Mouse (Mus musculus): ENCODE results near the gene Asb17. TPM values are rescaled to one million over a fixed set of nuclear protein-coding genes. Genes with fewer than 3 reads are reported as not detected.
A peak's percentile ranks its signal among the peaks of the same experiment; 100 is the strongest.
"Not testable (repeated sequence)": the region's sequence is repeated elsewhere in the genome, so short reads cannot be mapped to it uniquely, and the experiment has no call there.

Asb17 gene
- polyA plus RNA-seq, 1 experiment: not detected

- no peak overlapping the region for H3K4me3 ChIP-seq (replicated peaks; ENCODE audit: insufficient read depth, low read depth, low read length)
- TF ChIP-seq CTCF (IDR thresholded peaks at IDR 0.05; ENCODE audit: borderline replicate concordance, insufficient read depth, low read depth, low read length) (no peak), POLR2A (IDR thresholded peaks at IDR 0.05; ENCODE audit: borderline replicate concordance, insufficient read depth, low read length) (no peak)
- DNase-seq: peak; percentile 26 to 36
- H3K4me1 ChIP-seq (ENCODE audit: control insufficient read depth, insufficient read depth, low read length): peaks cover 10% of the 10 kb centered on the region
- no peak overlapping the region for H3K27ac ChIP-seq (ENCODE audit: insufficient read depth, low read length)
- H3K27me3 ChIP-seq (ENCODE audit: control insufficient read depth, insufficient read depth, low read length): no peaks in the 10 kb centered on the region
- 43% methylated on average over 11 of the region's 11 CpGs for WGBS
Observed at GRCm38 (mm10) chr3:153823671-153824515, 20.1 kb upstream of the Asb17 start.

GRCm38 (mm10) chr3:153825197-153825596 is 18.8 kb upstream of the Asb17 start:
- TF ChIP-seq POLR2A (IDR thresholded peaks at IDR 0.05; ENCODE audit: borderline replicate concordance, insufficient read depth, low read length) (no peak), CTCF (IDR thresholded peaks at IDR 0.05; ENCODE audit: borderline replicate concordance, insufficient read depth, low read depth, low read length) (no peak)
- Histone ChIP-seq H3K27me3 (ENCODE audit: control insufficient read depth, insufficient read depth, low read length) (no peaks in the 10 kb centered on the region), H3K4me1 (ENCODE audit: control insufficient read depth, insufficient read depth, low read length) (peaks cover 10% of the 10 kb centered on the region), H3K4me3 (replicated peaks; ENCODE audit: insufficient read depth, low read depth, low read length) (no peak overlapping the region), H3K27ac (ENCODE audit: insufficient read depth, low read length) (no peak overlapping the region)
- WGBS: 97% methylated on average over 10 of the region's 10 CpGs
- no peak for DNase-seq

- no peak overlapping the region for H3K4me3 ChIP-seq (replicated peaks; ENCODE audit: insufficient read depth, low read depth, low read length)
- DNase-seq: no peak
- H3K27me3 ChIP-seq (ENCODE audit: control insufficient read depth, insufficient read depth, low read length): no peaks in the 10 kb centered on the region
- H3K4me1 ChIP-seq (ENCODE audit: control insufficient read depth, insufficient read depth, low read length): peaks cover 18% of the 10 kb centered on the region
- TF ChIP-seq CTCF (IDR thresholded peaks at IDR 0.05; ENCODE audit: borderline replicate concordance, insufficient read depth, low read depth, low read length) (no peak), POLR2A (IDR thresholded peaks at IDR 0.05; ENCODE audit: borderline replicate concordance, insufficient read depth, low read length) (no peak)
- H3K27ac ChIP-seq (ENCODE audit: insufficient read depth, low read length): no peak overlapping the region
- WGBS: 66% methylated on average over 6 of the region's 6 CpGs
Observed at GRCm38 (mm10) chr3:153826616-153827015, 17.4 kb upstream of the Asb17 start.

GRCm38 (mm10) chr3:153829788-153830187 is 14.2 kb upstream of the Asb17 start:
- DNase-seq: not testable (repeated sequence)
- WGBS: 98% methylated on average over 3 of the region's 3 CpGs

GRCm38 (mm10) chr3:153831014-153831872 is 12.8 kb upstream of the Asb17 start:
- DNase-seq: peak; percentile 87 to 90
- WGBS: 7% methylated on average over 11 of the region's 11 CpGs
- H3K27ac ChIP-seq (ENCODE audit: insufficient read depth, low read length): peak overlapping the region; percentile 84

More at GRCm38 (mm10) chr3:153829788-153830187, 14.2 kb upstream of the Asb17 start:
- H3K27ac ChIP-seq (ENCODE audit: insufficient read depth, low read length); H3K27me3 ChIP-seq (ENCODE audit: control insufficient read depth, insufficient read depth, low read length); H3K4me3 ChIP-seq (replicated peaks; ENCODE audit: insufficient read depth, low read depth, low read length): not testable (repeated sequence)
- H3K4me1 ChIP-seq (ENCODE audit: control insufficient read depth, insufficient read depth, low read length): peaks cover 18% of the 10 kb centered on the region

GRCm38 (mm10) chr3:153831873-153832653 is 11.9 kb upstream of the Asb17 start:
- 75% methylated on average over 4 of the region's 4 CpGs for WGBS
- TF ChIP-seq CTCF (IDR thresholded peaks at IDR 0.05; ENCODE audit: borderline replicate concordance, insufficient read depth, low read depth, low read length) (no peak), POLR2A (IDR thresholded peaks at IDR 0.05; ENCODE audit: borderline replicate concordance, insufficient read depth, low read length) (no peak)
- H3K4me3 ChIP-seq (replicated peaks; ENCODE audit: insufficient read depth, low read depth, low read length): no peak overlapping the region
- H3K27ac ChIP-seq (ENCODE audit: insufficient read depth, low read length): peak overlapping the region; percentile 84
- H3K4me1 ChIP-seq (ENCODE audit: control insufficient read depth, insufficient read depth, low read length): peaks cover 18% of the 10 kb centered on the region
- H3K27me3 ChIP-seq (ENCODE audit: control insufficient read depth, insufficient read depth, low read length): no peaks in the 10 kb centered on the region
- no peak for DNase-seq

More at GRCm38 (mm10) chr3:153831014-153831872, 12.8 kb upstream of the Asb17 start:
- Histone ChIP-seq H3K4me1 (ENCODE audit: control insufficient read depth, insufficient read depth, low read length) (peaks cover 18% of the 10 kb centered on the region), H3K4me3 (replicated peaks; ENCODE audit: insufficient read depth, low read depth, low read length) (no peak overlapping the region), H3K27me3 (ENCODE audit: control insufficient read depth, insufficient read depth, low read length) (no peaks in the 10 kb centered on the region)
- peak; percentile 48; the same call in 1 of the 2 replicates for TF ChIP-seq CTCF (IDR thresholded peaks at IDR 0.05; ENCODE audit: borderline replicate concordance, insufficient read depth, low read depth, low read length)
- TF ChIP-seq POLR2A (IDR thresholded peaks at IDR 0.05; ENCODE audit: borderline replicate concordance, insufficient read depth, low read length): no peak

GRCm38 (mm10) chr3:153832654-153832945 is 11.4 kb upstream of the Asb17 start:
- TF ChIP-seq POLR2A (IDR thresholded peaks at IDR 0.05; ENCODE audit: borderline replicate concordance, insufficient read depth, low read length) (no peak), CTCF (IDR thresholded peaks at IDR 0.05; ENCODE audit: borderline replicate concordance, insufficient read depth, low read depth, low read length) (no peak)
- Histone ChIP-seq H3K27ac (ENCODE audit: insufficient read depth, low read length) (peak overlapping the region; percentile 84; the same call in 1 of the 2 replicates), H3K4me1 (ENCODE audit: control insufficient read depth, insufficient read depth, low read length) (peaks cover 18% of the 10 kb centered on the region), H3K27me3 (ENCODE audit: control insufficient read depth, insufficient read depth, low read length) (no peaks in the 10 kb centered on the region), H3K4me3 (replicated peaks; ENCODE audit: insufficient read depth, low read depth, low read length) (no peak overlapping the region)
- WGBS: 78% methylated on average over 6 of the region's 6 CpGs
- DNase-seq: no peak

Data from cerebellum, adult 2 months (tissue).